Comparison of ENCODE assay signal across 9 mouse cellular contexts in genomic region chr5:139381586-139382513, GRCm38 (mm10). TPM values are rescaled to one million over a fixed set of nuclear protein-coding genes. Genes with fewer than 3 reads are reported as not detected.
DNase-seq lines count a peak whose midpoint lies in the region; ATAC-seq and TF ChIP-seq lines count a peak whose summit lies in the region.
"Had no signal": no experiment of that assay in that cellular context is flagged by ENCODE, and none has a peak within 500 bp of the region (broad histone marks: within the 10 kb centered on the region; RNA-seq: fewer than 3 reads in every experiment).

No protein-coding gene starts in this region.

- no peaks in the 10 kb centered on the region for H3K9me3 ChIP-seq in ES-E14 (ENCODE audit: control insufficient read depth, insufficient read depth, low read depth, low read length)
- H3K9me3 ChIP-seq in heart, embryonic 13.5 days, result no peaks in the 10 kb centered on the region
- H3K9me3 ChIP-seq in limb, embryonic 15.5 days, result no peaks in the 10 kb centered on the region

- no peak for ATAC-seq in heart, embryonic 13.5 days (ENCODE audit: extremely low read depth, insufficient number of reproducible peaks, low FRiP score, low TSS enrichment)
- no peak for ATAC-seq in limb, embryonic 15.5 days (ENCODE audit: insufficient number of reproducible peaks, low FRiP score, low TSS enrichment, low read depth)

- no peak for TF ChIP-seq CTCF in cerebellum, adult 2 months (IDR thresholded peaks at IDR 0.05; ENCODE audit: borderline replicate concordance, insufficient read depth, low read depth, low read length)

- no peaks in the 10 kb centered on the region for H3K27me3 ChIP-seq in cerebellum, adult 2 months (ENCODE audit: control insufficient read depth, insufficient read depth, low read length)
- H3K27me3 ChIP-seq in heart, embryonic 13.5 days (replicated peaks), result no peaks in the 10 kb centered on the region
- H3K27me3 ChIP-seq in limb, embryonic 15.5 days, result no peaks in the 10 kb centered on the region

- peak in 1 of 2 experiments; percentile 44 for DNase-seq in cerebellum, adult 2 months
- no peak for DNase-seq in cerebellum, adult 8-10 months
- no peak for DNase-seq in ES-E14 (ENCODE audit: low read depth, low spot score)
- DNase-seq in skeletal muscle tissue, adult 2 months (ENCODE audit: low read depth, low spot score), result peak; percentile 79
- DNase-seq in cerebellum, adult 11-12 months, result no peak
- DNase-seq in urinary bladder, postnatal 10 days (ENCODE audit: low spot score), result no peak

- peak overlapping the region; percentile 78 for H3K4me2 ChIP-seq in heart, embryonic 13.5 days
- no peak overlapping the region for H3K4me2 ChIP-seq in limb, embryonic 15.5 days

- WGBS in cerebellum, adult 2 months, result 77% methylated on average over 18 of the region's 18 CpGs
- 51% methylated on average over 18 of the region's 18 CpGs for WGBS in heart, embryonic 13.5 days
- 77% methylated on average over 18 of the region's 18 CpGs for WGBS in limb, embryonic 15.5 days

- no peak for TF ChIP-seq POLR2A in cerebellum, adult 2 months (IDR thresholded peaks at IDR 0.05; ENCODE audit: borderline replicate concordance, insufficient read depth, low read length)

- H3K9ac ChIP-seq in ES-E14 (ENCODE audit: insufficient read depth, low read depth, low read length, poor library complexity, severe bottlenecking), result no peak overlapping the region
- H3K9ac ChIP-seq in heart, embryonic 13.5 days, result peak overlapping the region; percentile 88
- H3K9ac ChIP-seq in limb, embryonic 15.5 days, result no peak overlapping the region

- peak overlapping the region; percentile 31 for H3K4me3 ChIP-seq in cerebellum, adult 2 months (replicated peaks; ENCODE audit: insufficient read depth, low read depth, low read length)
- H3K4me3 ChIP-seq in ES-E14 (ENCODE audit: insufficient read depth in 1 of 2, low read depth in 1 of 2, low read length in 2 of 2, poor library complexity in 1 of 2, severe bottlenecking in 1 of 2), result no peak overlapping the region
- H3K4me3 ChIP-seq in heart, embryonic 13.5 days, result peak overlapping the region; percentile 73
- H3K4me3 ChIP-seq in limb, embryonic 15.5 days, result no peak overlapping the region; the same call in 1 of the 2 replicates

- in situ Hi-C loops in ES-E14 (cut with MboI; ENCODE audit: low sequenced_read_pairs in 2 of 2, unreplicated experiment in 2 of 2), result no loop called here

- peaks cover 2% of the 10 kb centered on the region; the same call in 1 of the 2 replicates for H3K36me3 ChIP-seq in ES-E14 (ENCODE audit: control insufficient read depth, insufficient read depth, low read length, poor library complexity, severe bottlenecking)
- H3K36me3 ChIP-seq in heart, embryonic 13.5 days, result no peaks in the 10 kb centered on the region; the same call in 1 of the 2 replicates
- H3K36me3 ChIP-seq in limb, embryonic 15.5 days, result no peaks in the 10 kb centered on the region

- peak overlapping the region; percentile 55 for H3K27ac ChIP-seq in cerebellum, adult 2 months (ENCODE audit: insufficient read depth, low read length)
- H3K27ac ChIP-seq in ES-E14 (ENCODE audit: insufficient read depth, low read depth, low read length, poor library complexity, severe bottlenecking), result no peak overlapping the region
- peak overlapping the region; percentile 96 for H3K27ac ChIP-seq in heart, embryonic 13.5 days (replicated peaks)
- peak overlapping the region; percentile 27; the same call in 1 of the 2 replicates for H3K27ac ChIP-seq in limb, embryonic 15.5 days

- H3K4me1 ChIP-seq in cerebellum, adult 2 months (ENCODE audit: control insufficient read depth, insufficient read depth, low read length), result peaks cover 15% of the 10 kb centered on the region
- H3K4me1 ChIP-seq in ES-E14 (ENCODE audit: control insufficient read depth in 2 of 2, insufficient read depth in 2 of 2, low read length in 2 of 2, poor library complexity in 1 of 2), result peaks cover 14 to 27% of the 10 kb centered on the region in 2 experiments; a peak in 3 of 4 replicates
- H3K4me1 ChIP-seq in heart, embryonic 13.5 days, result peaks cover 90% of the 10 kb centered on the region
- peaks cover 60% of the 10 kb centered on the region for H3K4me1 ChIP-seq in limb, embryonic 15.5 days

TF ChIP-seq in ES-E14, 5 proteins besides CTCF, POLR2A, EP300 and RAD21:
- TF ChIP-seq ZNF384 (IDR thresholded peaks at IDR 0.05; ENCODE audit: low read depth, low read length) (peak; percentile 42; the same call in 1 of the 2 replicates), HCFC1 (IDR thresholded peaks at IDR 0.05; ENCODE audit: borderline replicate concordance, insufficient read depth, low read length) (no peak), MAFK (IDR thresholded peaks at IDR 0.05; ENCODE audit: insufficient read depth, low read depth, low read length) (no peak)
TF ChIP-seq in ES-E14: peak in this region for 1.

RNA-seq across cellular contexts. Expression of gene Gpr146, which starts 4.4 kb away (rescaled TPM):
- 16.4 and 17.3 TPM in 2 replicates for polyA plus RNA-seq in cerebellum, adult 2 months (2012; rRNA removed)
- total RNA-seq in ES-E14 (2012; rRNA removed), result 1.1 and 1.3 TPM in 2 replicates
- 7.0 and 8.8 TPM in 2 replicates for polyA plus RNA-seq in heart, embryonic 13.5 days (2015; fragmentation: Nextera tagmentation; extraction: Ambion mirVana)
- 2.6 and 3.1 TPM in 2 replicates for polyA plus RNA-seq in limb, embryonic 15.5 days (2015; fragmentation: Nextera tagmentation; extraction: Ambion mirVana)

RNA-seq across cellular contexts. Expression of gene C130050O18Rik, which starts 23.2 kb away (rescaled TPM):
- polyA plus RNA-seq in cerebellum, adult 2 months (2012; rRNA removed), result 0.21 and 0.25 TPM in 2 replicates
- total RNA-seq in ES-E14 (2012; rRNA removed), result 0.49 and 1.0 TPM in 2 replicates
- 0.24 and 0.34 TPM in 2 replicates for polyA plus RNA-seq in heart, embryonic 13.5 days (2015; fragmentation: Nextera tagmentation; extraction: Ambion mirVana)
- polyA plus RNA-seq in limb, embryonic 15.5 days (2015; fragmentation: Nextera tagmentation; extraction: Ambion mirVana), result 7.1 and 10.4 TPM in 2 replicates

RNA-seq across cellular contexts. Expression of gene Cyp2w1, which starts 29.4 kb away (rescaled TPM):
- polyA plus RNA-seq in cerebellum, adult 2 months (2012; rRNA removed), result not detected in 2 replicates
- not detected in 2 replicates for total RNA-seq in ES-E14 (2012; rRNA removed)
- not detected in 2 replicates for polyA plus RNA-seq in heart, embryonic 13.5 days (2015; fragmentation: Nextera tagmentation; extraction: Ambion mirVana)
- polyA plus RNA-seq in limb, embryonic 15.5 days (2015; fragmentation: Nextera tagmentation; extraction: Ambion mirVana), result 22.8 and 23.5 TPM in 2 replicates
- polyA plus RNA-seq: gonadal fat pad, adult 2 months had no signal

RNA-seq across cellular contexts. Expression of gene Cox19, which starts 30.6 kb away (rescaled TPM):
- polyA plus RNA-seq in cerebellum, adult 2 months (2012; rRNA removed), result 87.4 and 91.1 TPM in 2 replicates
- 19.1 and 26.6 TPM in 2 replicates for total RNA-seq in ES-E14 (2012; rRNA removed)
- polyA plus RNA-seq in heart, embryonic 13.5 days (2015; fragmentation: Nextera tagmentation; extraction: Ambion mirVana), result 68.4 and 75.8 TPM in 2 replicates
- polyA plus RNA-seq in limb, embryonic 15.5 days (2015; fragmentation: Nextera tagmentation; extraction: Ambion mirVana), result 90.6 and 94.2 TPM in 2 replicates

RNA-seq across cellular contexts. Expression of gene Gper1, which starts 41.1 kb away (rescaled TPM):
- 4.0 and 4.4 TPM in 2 replicates for polyA plus RNA-seq in cerebellum, adult 2 months (2012; rRNA removed)
- 0.27 and 1.0 TPM in 2 replicates for total RNA-seq in ES-E14 (2012; rRNA removed)
- 0.90 and 1.2 TPM in 2 replicates for polyA plus RNA-seq in heart, embryonic 13.5 days (2015; fragmentation: Nextera tagmentation; extraction: Ambion mirVana)
- polyA plus RNA-seq in limb, embryonic 15.5 days (2015; fragmentation: Nextera tagmentation; extraction: Ambion mirVana), result 5.7 and 7.3 TPM in 2 replicates

Comparison
In these comparisons a context has a peak if more than half of its experiments do, and no peak if none do; other contexts are left out.
1. H3K4me3 ChIP-seq: peak in cerebellum, adult 2 months (single experiment) and heart, embryonic 13.5 days (single experiment); none in ES-E14 (0 of 2) and limb, embryonic 15.5 days (single experiment).
2. RNA of gene Cyp2w1, which starts 29.4 kb away (polyA plus RNA-seq): 22.8 to 23.5 TPM in limb, embryonic 15.5 days; not detected in cerebellum, adult 2 months and not detected in heart, embryonic 13.5 days; every median in the first group is over 10 times any median in the second.